Comparison of ENCODE assay signal across 9 mouse cellular contexts in genomic region chr10:79883297-79884084, GRCm38 (mm10). TPM values are rescaled to one million over a fixed set of nuclear protein-coding genes. Genes with fewer than 3 reads are reported as not detected.
DNase-seq lines count a peak whose midpoint lies in the region; ATAC-seq and TF ChIP-seq lines count a peak whose summit lies in the region.
"Had no signal": no experiment of that assay in that cellular context is flagged by ENCODE, and none has a peak within 500 bp of the region (broad histone marks: within the 10 kb centered on the region; RNA-seq: fewer than 3 reads in every experiment).

No protein-coding gene starts in this region.

- no peak overlapping the region for H3K4me2 ChIP-seq in lung, postnatal 0 days (replicated peaks; ENCODE audit: low read depth, low read length)

- H3K36me3 ChIP-seq in lung, postnatal 0 days (ENCODE audit: insufficient read depth, low read length), result no peaks in the 10 kb centered on the region

- intact Hi-C loops in heart, postnatal 10 days (cut with DNase I), result loop anchor here (5.0 kb wide), 2 partner anchors 34 to 46 kb away; partner anchors contain the start of gene Kiss1r

- H3K4me1 ChIP-seq in lung, postnatal 0 days (ENCODE audit: insufficient read depth, low read depth, low read length), result 0 out of 2 replicates have a peak, but pooled peaks cover 4% of the 10 kb centered on the region

- no peak overlapping the region for H3K27ac ChIP-seq in lung, postnatal 0 days (ENCODE audit: low read length)

- WGBS in lung, postnatal 0 days, result 16% methylated on average over 22 of the region's 22 CpGs

- H3K27me3 ChIP-seq in lung, postnatal 0 days (replicated peaks; ENCODE audit: insufficient read depth, low read length), result no peaks in the 10 kb centered on the region

- peak; percentile 93 for DNase-seq in MN1 (ENCODE audit: low spot score)
- peak; percentile 57 for DNase-seq in c-Kit-negative CD71-positive TER-119-positive erythroid progenitor cells, embryonic 14.5 days (ENCODE audit: low read depth, low spot score)
- DNase-seq in fibroblast of lung, adult 2 months (ENCODE audit: low read depth), result peak; percentile 58
- peak; percentile 78 to 91 for DNase-seq in heart, postnatal 10 days
- DNase-seq in layer of hippocampus, adult 9-10 months (ENCODE audit: low spot score), result peak; percentile 59
- peak; percentile 87 for DNase-seq in lung, postnatal 0 days (ENCODE audit: low spot score)
- DNase-seq in retina, embryonic 14.5 days (ENCODE audit: low spot score), result peak; percentile 90
- peak; percentile 62 for DNase-seq in yolk sac, embryonic 10.5 days (ENCODE audit: low spot score)

- TF ChIP-seq CTCF in lung, postnatal 0 days (IDR thresholded peaks at IDR 0.05), result peak; percentile 84

- H3K9ac ChIP-seq in lung, postnatal 0 days (replicated peaks; ENCODE audit: low read depth), result no peak overlapping the region

- no peak for TF ChIP-seq EP300 in lung, postnatal 0 days (IDR thresholded peaks at IDR 0.05)

- ATAC-seq in lung, postnatal 0 days, result peak; percentile 58

- H3K9me3 ChIP-seq in lung, postnatal 0 days (ENCODE audit: low read length), result no peaks in the 10 kb centered on the region

- H3K4me3 ChIP-seq in lung, postnatal 0 days (ENCODE audit: low read depth, low read length), result no peak overlapping the region

RNA-seq across cellular contexts. Expression of gene Elane, which starts 2.6 kb away (rescaled TPM):
- total RNA-seq in heart, postnatal 10 days (2021), result not detected
- 0.92 TPM in 1 of 2 replicates, not detected in the other for polyA plus RNA-seq in lung, postnatal 0 days (2015; fragmentation: Nextera tagmentation; extraction: Ambion mirVana)
- polyA plus RNA-seq: neural tube, embryonic 14.5 days had no signal

RNA-seq across cellular contexts. Expression of gene Cfd, which starts 7.2 kb away (rescaled TPM):
- total RNA-seq in heart, postnatal 10 days (2021), result 10 to 100 TPM in 1 of 2 experiments, 1 to 10 TPM in 1; 3.2 to 12.0 TPM
- polyA plus RNA-seq in lung, postnatal 0 days (2015; fragmentation: Nextera tagmentation; extraction: Ambion mirVana), result not detected in 2 replicates
- polyA plus RNA-seq: neural tube, embryonic 14.5 days had no signal

RNA-seq across cellular contexts. Expression of gene Plppr3, which starts 9.1 kb away (rescaled TPM):
- total RNA-seq in heart, postnatal 10 days (2021), result under 1 TPM; 0.53 to 0.89 TPM
- 3.9 and 4.8 TPM in 2 replicates for polyA plus RNA-seq in lung, postnatal 0 days (2015; fragmentation: Nextera tagmentation; extraction: Ambion mirVana)

RNA-seq across cellular contexts. Expression of gene Prtn3, which starts 9.2 kb away (rescaled TPM):
- total RNA-seq in heart, postnatal 10 days (2021), result under 1 TPM in 1 of 2 experiments, not detected in 1; 0.55 TPM
- 2.2 and 2.4 TPM in 2 replicates for polyA plus RNA-seq in lung, postnatal 0 days (2015; fragmentation: Nextera tagmentation; extraction: Ambion mirVana)

RNA-seq across cellular contexts. Expression of gene Med16, which starts 25.2 kb away (rescaled TPM):
- 10 to 100 TPM; 59.5 to 60.0 TPM for total RNA-seq in heart, postnatal 10 days (2021)
- polyA plus RNA-seq in lung, postnatal 0 days (2015; fragmentation: Nextera tagmentation; extraction: Ambion mirVana), result 32.0 and 32.8 TPM in 2 replicates
